Mouse (Mus musculus) lung, adult 2 months (tissue): ENCODE measurements around the gene Cap2. TPM values are rescaled to one million over a fixed set of nuclear protein-coding genes. Genes with fewer than 3 reads are reported as not detected.

Source experiments
- DNase-seq: peaks from one replicate; pipeline ENCODE4 v3.0.0; 2022
- H3K4me1 ChIP-seq: fragments of 200-500 bp; 2 replicates; pipeline ENCODE4 v1.6.1; 2011; ENCODE audit warnings: low read length; ENCODE audit not compliant: control insufficient read depth, insufficient read depth
- H3K4me3 ChIP-seq: fragments of 200-500 bp; replicated peaks from 2 replicates; pipeline ENCODE3; 2011; ENCODE audit warnings: low read depth, mild to moderate bottlenecking, control low read depth, low read length; ENCODE audit errors: extremely low read depth
- CTCF ChIP-seq: fragments of 200-500 bp; IDR thresholded peaks from 2 replicates; pipeline ENCODE4 v1.5.1; 2011; ENCODE audit warnings: mild to moderate bottlenecking, low read length, control low read depth; ENCODE audit not compliant: insufficient read depth
- POLR2A ChIP-seq: fragments of 200-500 bp; IDR thresholded peaks from 2 replicates; pipeline ENCODE4 v1.6.1; 2011; ENCODE audit warnings: low read depth, mild to moderate bottlenecking, control low read depth, low read length, borderline replicate concordance; ENCODE audit errors: extremely low read depth
- WGBS: fragments of 180-500 bp; shearing (Covaris S2); methylation state at CpG from one replicate; pipeline ENCODE4 v1.1.7; 2018; 5-methylcytosine and 5-hydroxymethylcytosine counted together
- polyA plus RNA-seq: library from polyadenylated mRNA; depleted of rRNA; stranded (reverse); fragments of >200 nt; gene quantifications from 2 replicates; pipeline ENCODE4 v1.2.3, GENCODE M21; 2012

Cap2 gene
- polyA plus RNA-seq, 1 experiment, result 17.8 TPM

DNA sequence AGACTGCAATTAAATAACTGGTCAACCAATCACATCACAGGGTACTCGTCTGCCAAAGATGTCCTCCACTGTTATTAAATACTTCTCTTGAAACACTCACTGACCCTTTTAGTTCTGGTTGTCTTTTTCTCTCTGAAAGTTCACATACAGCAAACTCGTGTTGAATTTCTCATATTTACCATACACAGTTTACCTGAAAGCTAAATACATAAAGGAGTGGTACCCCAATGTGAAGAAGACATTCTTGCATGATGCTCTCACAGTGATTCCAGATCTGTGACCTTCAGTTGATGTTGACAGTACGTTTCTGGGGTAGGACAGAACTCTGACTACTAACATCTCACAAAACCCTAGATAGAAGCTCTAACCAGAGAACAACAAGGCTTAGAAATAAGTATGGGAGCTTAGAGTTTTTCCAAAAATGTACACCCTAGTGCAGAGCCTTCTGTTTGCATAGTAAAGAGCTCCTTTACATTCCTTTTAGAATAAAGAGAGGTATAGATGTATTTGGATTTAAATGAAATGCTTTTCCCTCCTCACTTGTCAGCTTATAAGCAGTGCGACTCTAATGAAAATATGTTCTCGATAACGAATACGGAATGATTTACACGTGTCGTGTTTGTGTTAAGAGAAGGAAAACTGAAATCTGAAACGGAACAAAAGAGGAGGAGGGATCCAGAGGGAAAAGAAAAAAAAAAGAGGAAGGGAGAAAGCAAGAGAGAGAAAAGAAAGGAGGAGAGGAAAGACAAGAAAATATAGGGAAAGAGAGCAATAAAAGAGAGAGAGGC lies 31.9 kb downstream of the Cap2 start:
- Histone ChIP-seq H3K4me3 (no peak overlapping the region), H3K4me1 (peaks cover 5% of the 10 kb centered on the region)
- no peak for DNase-seq
- TF ChIP-seq POLR2A (no peak), CTCF (no peak)
- 44% methylated on average over 10 of the region's 10 CpGs for WGBS

DNA sequence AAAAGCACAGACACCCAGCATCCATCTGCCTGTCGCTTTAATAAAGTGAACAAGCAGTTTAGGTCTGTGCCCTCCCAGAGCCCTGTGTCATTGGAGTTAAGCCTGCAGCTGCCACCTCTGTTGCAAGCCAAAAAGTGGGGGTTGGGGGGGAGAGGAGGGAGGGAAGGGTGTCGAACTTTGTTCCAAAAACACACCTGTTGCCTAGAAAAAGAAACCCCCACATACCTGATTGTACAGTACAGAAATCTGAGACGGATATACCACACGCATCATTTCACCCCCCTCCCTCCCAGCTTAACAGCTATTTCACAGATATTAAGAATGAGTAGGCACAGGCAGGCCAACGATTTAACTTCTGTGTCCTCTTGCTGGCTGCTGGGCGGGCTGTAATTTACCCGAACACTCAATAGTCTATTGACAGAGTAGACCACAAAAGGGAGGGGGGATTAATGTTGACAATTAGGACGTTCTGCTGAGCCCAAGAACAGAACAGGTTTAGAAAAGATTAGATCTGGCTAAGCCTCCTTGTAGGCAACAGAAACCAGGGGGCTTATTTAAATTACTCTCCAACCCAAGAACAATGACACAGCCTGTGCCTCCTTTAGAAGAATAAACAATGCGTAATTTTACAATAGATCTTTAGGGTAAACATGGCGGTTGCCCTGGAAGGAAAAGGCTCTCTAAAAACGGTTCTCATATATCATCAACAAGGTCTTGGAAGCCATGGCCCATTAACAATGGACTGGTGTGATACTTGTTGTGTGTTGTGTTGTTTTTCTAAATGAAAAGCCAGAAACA lies 32.7 kb downstream of the Cap2 start:
- DNase-seq, result no peak
- peaks cover 5% of the 10 kb centered on the region for H3K4me1 ChIP-seq
- no peak overlapping the region for H3K4me3 ChIP-seq
- TF ChIP-seq POLR2A (no peak), CTCF (no peak)
- 29% methylated on average over 11 of the region's 11 CpGs for WGBS

DNA sequence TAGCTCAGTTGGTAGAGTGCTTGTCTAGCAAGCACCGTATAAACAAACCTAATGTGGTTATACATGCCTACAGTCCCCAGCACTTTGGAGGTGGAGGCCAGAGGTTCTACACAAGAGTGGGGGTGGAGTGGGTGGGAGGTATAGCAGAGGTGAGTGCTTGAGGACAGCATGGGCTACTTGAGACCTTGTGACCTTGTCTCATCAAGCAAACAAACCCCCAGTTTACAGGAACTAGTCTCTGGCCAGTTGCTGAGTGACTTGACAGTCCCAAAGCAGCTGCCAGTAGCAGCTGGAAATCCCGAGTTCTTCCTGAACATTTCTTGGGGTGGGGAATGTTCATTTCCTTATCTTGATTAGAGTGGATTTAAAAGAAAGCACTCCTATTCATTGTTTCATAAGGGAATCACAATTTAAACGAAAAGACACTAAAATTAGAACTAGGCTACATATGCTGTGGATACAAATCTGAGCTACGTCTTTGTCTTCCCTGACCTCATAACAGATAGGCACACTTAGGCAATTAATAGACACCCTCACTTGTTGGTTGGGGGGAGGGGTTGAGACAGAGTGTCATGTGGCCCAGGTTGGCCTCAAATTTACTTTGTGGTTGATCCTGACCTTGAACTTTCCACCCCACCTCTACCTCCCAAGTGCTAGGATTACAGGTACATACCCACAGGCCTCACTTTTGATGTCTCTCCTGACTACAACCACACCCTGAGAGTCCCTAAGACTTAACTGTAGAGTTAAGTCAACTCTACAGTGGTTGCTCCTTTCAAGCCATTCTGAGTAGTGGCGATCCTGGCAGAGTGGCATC lies 33.5 kb downstream of the Cap2 start:
- no peak for DNase-seq
- TF ChIP-seq CTCF, result no peak
- no peak for TF ChIP-seq POLR2A
- Histone ChIP-seq H3K4me3 (no peak overlapping the region), H3K4me1 (peaks cover 5% of the 10 kb centered on the region)
- 56% methylated on average over 5 of the region's 5 CpGs for whole genome bisulfite sequencing

DNA sequence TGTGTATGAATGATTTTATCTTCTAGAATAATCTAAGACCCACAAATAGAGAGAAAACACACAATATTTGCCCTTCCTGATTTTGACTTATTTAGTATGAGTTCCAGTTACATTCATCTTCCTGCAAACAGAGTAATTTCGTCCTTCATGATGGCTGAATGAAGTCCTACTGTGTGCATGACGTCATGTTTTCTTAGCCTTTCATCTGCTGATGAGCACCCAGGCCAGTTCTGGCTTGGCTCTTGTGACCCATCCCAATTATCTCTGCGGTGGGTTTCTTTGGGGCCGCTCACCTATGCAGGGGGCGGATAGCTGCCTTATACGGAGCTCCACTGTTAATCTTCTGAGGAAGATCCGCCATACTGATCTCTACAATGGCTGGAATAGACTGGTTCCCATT lies 37.6 kb downstream of the Cap2 start:
- no peak overlapping the region for H3K4me3 ChIP-seq
- WGBS, result 89% methylated on average over 7 of the region's 7 CpGs
- no peak for DNase-seq
- H3K4me1 ChIP-seq, result peaks cover 3% of the 10 kb centered on the region
- TF ChIP-seq POLR2A, result no peak
- no peak for TF ChIP-seq CTCF

- Histone ChIP-seq H3K4me3 (no peak overlapping the region), H3K4me1 (no peaks in the 10 kb centered on the region)
- DNase-seq, result no peak
- TF ChIP-seq POLR2A, result no peak
- no peak for TF ChIP-seq CTCF
- WGBS, result 83% methylated on average over 5 of the region's 5 CpGs
These were observed 39.3 kb downstream of the Cap2 start for GRCm38 (mm10) chr13:46540943-46541342.

GRCm38 (mm10) chr13:46542782-46543181 lies 41.1 kb downstream of the Cap2 start:
- WGBS, result 87% methylated on average over 7 of the region's 7 CpGs
- Histone ChIP-seq H3K4me1 (no peaks in the 10 kb centered on the region), H3K4me3 (no peak overlapping the region)
- DNase-seq, result no peak
- TF ChIP-seq CTCF (no peak), POLR2A (no peak)

- no peak for TF ChIP-seq POLR2A
- no peak for TF ChIP-seq CTCF
- DNase-seq, result no peak
- Histone ChIP-seq H3K4me3 (no peak overlapping the region), H3K4me1 (no peaks in the 10 kb centered on the region)
- 54% methylated on average over 6 of the region's 6 CpGs for WGBS
These were observed 43.0 kb downstream of the Cap2 start for GRCm38 (mm10) chr13:46544608-46545007.

DNA sequence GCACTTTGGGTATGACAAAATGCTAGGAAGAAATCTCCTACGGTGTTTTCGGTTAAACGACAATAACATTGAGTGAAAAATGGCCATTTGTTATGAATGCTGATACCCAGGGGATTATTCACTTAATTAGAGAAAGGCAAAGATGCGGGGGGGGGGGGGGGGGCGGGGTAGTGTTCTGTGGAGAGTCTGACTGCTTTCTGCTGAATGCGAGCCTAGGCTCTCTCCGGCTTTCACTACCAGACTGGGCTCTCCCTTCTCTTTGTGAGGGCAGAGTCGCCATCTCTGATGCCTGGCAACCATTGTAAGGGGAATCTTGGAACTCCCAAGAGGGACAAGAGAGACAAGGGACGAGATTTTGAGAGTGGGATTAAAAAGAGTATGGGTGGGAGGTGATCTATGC lies 43.4 kb downstream of the Cap2 start:
- TF ChIP-seq CTCF (no peak), POLR2A (no peak)

GRCm38 (mm10) chr13:46546846-46547245 lies 45.2 kb downstream of the Cap2 start:
- no peak overlapping the region for H3K4me3 ChIP-seq
- DNase-seq, result no peak
- WGBS, result 92% methylated on average over 4 of the region's 4 CpGs
- TF ChIP-seq CTCF, result no peak
- TF ChIP-seq POLR2A, result no peak
- no peaks in the 10 kb centered on the region for H3K4me1 ChIP-seq

More for the DNA sequence above, 43.4 kb downstream of the Cap2 start:
- DNase-seq, result no peak
- H3K4me3 ChIP-seq, result no peak overlapping the region
- WGBS, result 66% methylated on average over 9 of the region's 9 CpGs
- no peaks in the 10 kb centered on the region for H3K4me1 ChIP-seq

- DNase-seq, result no peak
- 23% methylated on average over 1 of the region's 1 CpGs for WGBS
- H3K4me1 ChIP-seq, result no peaks in the 10 kb centered on the region
- TF ChIP-seq POLR2A (no peak), CTCF (no peak)
- H3K4me3 ChIP-seq, result no peak overlapping the region
These were observed 45.6 kb downstream of the Cap2 start for GRCm38 (mm10) chr13:46547253-46547652.
